Mouse (Mus musculus) myocyte (in vitro differentiated cells): ENCODE measurements around the gene Cactin. TPM values are rescaled to one million over a fixed set of nuclear protein-coding genes. Genes with fewer than 3 reads are reported as not detected.

ENCODE experiments used
- H3K27me3 ChIP-seq: one replicate; pipeline ENCODE4 v1.6.1; 2011; ENCODE audit not compliant: control insufficient read depth, insufficient read depth, insufficient read length
- H3K36me3 ChIP-seq: one replicate; pipeline ENCODE4 v1.6.1; 2011; ENCODE audit not compliant: control insufficient read depth, insufficient read depth
- H3K4me2 ChIP-seq: one replicate; pipeline ENCODE4 v1.6.1; 2011; ENCODE audit warnings: low read depth, control low read depth
- H3K4me3 ChIP-seq: one replicate; pipeline ENCODE4 v1.5.1; 2011; ENCODE audit warnings: mild to moderate bottlenecking, control low read depth, moderate library complexity
- H3K79me2 ChIP-seq: one replicate; pipeline ENCODE4 v1.6.1; 2011; ENCODE audit not compliant: control insufficient read depth, insufficient read depth
- H3ac ChIP-seq: one replicate; pipeline ENCODE4 v1.6.1; 2011; ENCODE audit not compliant: control insufficient read depth, insufficient read length
- CEBPB ChIP-seq: IDR thresholded peaks from 2 replicates; pipeline ENCODE4 v1.6.1; 2011; ENCODE audit warnings: mild to moderate bottlenecking, moderate library complexity; ENCODE audit not compliant: poor library complexity, insufficient read depth, severe bottlenecking
- E2F4 ChIP-seq: IDR thresholded peaks from one replicate; pipeline ENCODE4 v1.6.1; 2011; ENCODE audit warnings: mild to moderate bottlenecking, control low read depth, moderate library complexity; ENCODE audit not compliant: insufficient read depth
- MAX ChIP-seq: IDR thresholded peaks from one replicate; pipeline ENCODE4 v1.6.1; 2011; ENCODE audit warnings: low read depth, mild to moderate bottlenecking, control low read depth
- MYOD1 ChIP-seq, 3 experiments: IDR thresholded peaks; one replicate each; pipeline ENCODE4 v1.6.1; 2011; ENCODE audit warnings: control low read depth in 2 of 3, low read depth in 2 of 3, mild to moderate bottlenecking in 2 of 3, moderate library complexity in 1 of 3; ENCODE audit not compliant: insufficient read length in 2 of 3, control insufficient read depth in 1 of 3
- MYOG ChIP-seq, 3 experiments: IDR thresholded peaks; one replicate each; pipeline ENCODE4 v1.6.1; 2011; ENCODE audit warnings: control low read depth in 2 of 3, low read depth in 2 of 3, mild to moderate bottlenecking in 2 of 3; ENCODE audit not compliant: insufficient read length in 2 of 3, control insufficient read depth in 1 of 3, insufficient read depth in 1 of 3
- POLR2A ChIP-seq: IDR thresholded peaks from one replicate; pipeline ENCODE4 v1.6.1; 2011; ENCODE audit warnings: low read depth, mild to moderate bottlenecking, control low read depth, moderate library complexity; ENCODE audit not compliant: insufficient read length
- POLR2AphosphoS2 ChIP-seq: IDR thresholded peaks from one replicate; pipeline ENCODE4 v1.6.1; 2011; ENCODE audit warnings: low read depth, control low read depth; ENCODE audit not compliant: insufficient read length
- REST ChIP-seq: IDR thresholded peaks from one replicate; pipeline ENCODE4 v1.6.1; 2011; ENCODE audit warnings: mild to moderate bottlenecking, control low read depth, moderate library complexity; ENCODE audit not compliant: insufficient read depth, insufficient read length
- SRF ChIP-seq: IDR thresholded peaks from one replicate; pipeline ENCODE4 v1.6.1; 2011; ENCODE audit warnings: low read depth; ENCODE audit not compliant: control insufficient read depth, insufficient read length
- TCF12 ChIP-seq: IDR thresholded peaks from one replicate; pipeline ENCODE4 v1.6.1; 2011; ENCODE audit warnings: mild to moderate bottlenecking, control low read depth; ENCODE audit not compliant: poor library complexity, insufficient read depth, severe bottlenecking
- TCF3 ChIP-seq: IDR thresholded peaks from one replicate; pipeline ENCODE4 v1.6.1; 2011; ENCODE audit warnings: low read depth, control low read depth; ENCODE audit not compliant: insufficient read length
- USF1 ChIP-seq: IDR thresholded peaks from one replicate; pipeline ENCODE4 v1.6.1; 2011; ENCODE audit warnings: low read depth, mild to moderate bottlenecking, control low read depth, moderate library complexity
- polyA plus RNA-seq: library from polyadenylated mRNA; unstranded; fragments of >200 nt; fragmentation: generic; extraction: Trizol; gene quantifications from one replicate; pipeline ENCODE4 v1.2.1, GENCODE M21; 2012; ENCODE audit warnings: missing spikeins

The Cactin gene
- polyA plus RNA-seq, 1 experiment, result 31.3 TPM

DNA sequence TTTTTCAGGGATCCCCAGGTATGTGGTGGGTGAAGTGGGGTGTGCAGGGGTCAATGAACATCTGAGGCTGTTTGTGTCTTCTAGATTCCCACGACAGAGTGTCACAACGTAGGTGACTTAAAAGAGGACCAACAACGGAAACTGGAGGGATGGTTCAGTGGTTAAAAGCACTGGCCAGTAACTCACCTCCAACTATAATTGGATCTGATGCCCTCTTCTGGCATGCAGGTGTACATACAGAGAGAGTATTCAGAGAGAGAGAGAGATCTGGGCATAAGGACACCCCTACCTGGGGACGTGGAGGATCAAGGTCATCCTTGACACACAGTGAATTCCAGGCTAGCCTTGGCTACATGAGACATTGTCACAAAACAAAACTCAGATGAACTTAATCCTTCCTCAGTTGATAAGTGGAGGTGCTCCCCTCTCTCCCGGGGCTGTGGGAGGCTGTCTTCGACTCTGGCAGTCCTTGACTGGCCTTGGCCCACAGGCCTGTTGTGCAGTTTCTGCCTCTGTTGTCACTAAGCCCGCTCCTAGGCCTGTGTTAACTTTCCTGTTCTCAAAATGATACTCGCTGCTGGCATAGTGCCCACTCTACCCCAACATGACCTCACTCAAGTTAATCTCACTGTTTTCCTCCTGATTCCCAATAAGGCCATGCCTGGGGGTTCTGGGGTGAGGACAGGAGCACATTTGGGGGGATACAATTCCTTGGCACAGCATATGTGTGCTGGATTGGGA lies 23.7 kb downstream of the Cactin start:
- Histone ChIP-seq H3K79me2 (no peaks in the 10 kb centered on the region), H3K4me2 (no peak overlapping the region), H3ac (no peak overlapping the region), H3K36me3 (peaks cover 9% of the 10 kb centered on the region), H3K4me3 (no peak overlapping the region), H3K27me3 (peaks cover 12% of the 10 kb centered on the region)
- no peak for TF ChIP-seq MAX
- no peak for TF ChIP-seq POLR2AphosphoS2
- no peak for TF ChIP-seq E2F4
- TF ChIP-seq MYOD1 (IDR thresholded peaks at IDR 0.05; ENCODE audit: control insufficient read depth in 1 of 3, insufficient read length in 2 of 3, low read depth in 2 of 3), result no peak
- no peak for TF ChIP-seq REST
- no peak for TF ChIP-seq CEBPB
- TF ChIP-seq TCF12, result no peak
- TF ChIP-seq SRF, result no peak
- TF ChIP-seq POLR2A, result no peak
- TF ChIP-seq USF1, result no peak
- TF ChIP-seq TCF3, result no peak
- no peak for TF ChIP-seq MYOG (IDR thresholded peaks at IDR 0.05; ENCODE audit: control insufficient read depth in 1 of 3, insufficient read depth in 1 of 3, insufficient read length in 2 of 3, low read depth in 2 of 3)

DNA sequence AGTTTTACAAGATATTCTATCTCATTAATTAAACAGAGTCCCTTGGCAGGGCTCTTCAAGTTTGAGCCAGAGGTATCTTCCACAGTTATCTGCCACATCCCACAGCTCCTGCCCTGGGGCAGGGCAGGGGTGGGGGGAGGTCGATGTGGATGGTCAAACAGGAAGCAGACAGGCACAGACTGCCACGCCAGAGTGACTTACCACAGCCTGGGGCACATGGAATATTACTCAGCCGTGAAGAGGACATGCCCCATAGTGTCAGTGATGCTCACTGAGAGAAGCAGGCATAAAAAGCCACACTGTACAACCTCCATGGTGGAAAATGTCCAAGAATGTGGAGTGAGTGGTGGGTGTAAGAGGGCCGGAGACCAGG lies 24.2 kb downstream of the Cactin start:
- Histone ChIP-seq H3K27me3 (peaks cover 12% of the 10 kb centered on the region), H3K4me3 (no peak overlapping the region), H3ac (no peak overlapping the region), H3K4me2 (no peak overlapping the region), H3K36me3 (peaks cover 9% of the 10 kb centered on the region), H3K79me2 (no peaks in the 10 kb centered on the region)
- TF ChIP-seq POLR2A (no peak), POLR2AphosphoS2 (peak; percentile 44)

DNA sequence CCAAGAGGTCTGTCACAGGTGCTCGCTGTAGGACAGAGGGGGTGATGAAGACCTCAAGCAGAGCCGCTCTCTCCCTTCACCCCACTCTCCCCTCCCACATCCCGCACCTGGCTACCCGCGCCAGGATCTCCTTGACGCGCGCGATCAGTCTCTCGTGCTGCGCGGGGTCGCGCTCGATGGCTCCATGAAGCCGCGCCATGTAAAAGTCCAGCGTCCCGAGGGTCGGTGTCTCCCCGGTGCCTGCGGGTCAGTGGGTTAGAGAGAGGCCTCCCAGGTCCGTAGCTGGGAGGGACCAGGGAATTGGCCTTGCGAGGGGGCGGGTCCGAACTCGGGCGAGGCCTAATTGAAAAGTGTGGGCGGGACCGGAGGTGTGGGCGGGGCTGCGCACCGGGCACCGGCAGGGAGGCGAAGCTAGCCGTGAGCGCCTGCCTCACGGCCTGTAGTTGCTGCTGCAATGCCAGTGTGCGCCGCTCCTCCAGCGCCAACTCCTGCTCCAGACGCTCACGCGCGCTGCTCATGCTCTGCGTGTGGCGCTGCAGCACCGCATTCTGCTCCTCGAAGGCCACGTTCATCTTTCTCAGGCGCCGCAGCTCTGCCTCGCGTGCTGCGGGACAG lies 25.7 kb downstream of the Cactin start:
- H3K4me2 ChIP-seq, result no peak overlapping the region
- H3K27me3 ChIP-seq, result peaks cover 12% of the 10 kb centered on the region
- TF ChIP-seq POLR2A, result no peak
- TF ChIP-seq POLR2AphosphoS2, result peak; percentile 41
- no peak overlapping the region for H3ac ChIP-seq
- H3K36me3 ChIP-seq, result peaks cover 9% of the 10 kb centered on the region
- no peak overlapping the region for H3K4me3 ChIP-seq
- H3K79me2 ChIP-seq, result no peaks in the 10 kb centered on the region

DNA sequence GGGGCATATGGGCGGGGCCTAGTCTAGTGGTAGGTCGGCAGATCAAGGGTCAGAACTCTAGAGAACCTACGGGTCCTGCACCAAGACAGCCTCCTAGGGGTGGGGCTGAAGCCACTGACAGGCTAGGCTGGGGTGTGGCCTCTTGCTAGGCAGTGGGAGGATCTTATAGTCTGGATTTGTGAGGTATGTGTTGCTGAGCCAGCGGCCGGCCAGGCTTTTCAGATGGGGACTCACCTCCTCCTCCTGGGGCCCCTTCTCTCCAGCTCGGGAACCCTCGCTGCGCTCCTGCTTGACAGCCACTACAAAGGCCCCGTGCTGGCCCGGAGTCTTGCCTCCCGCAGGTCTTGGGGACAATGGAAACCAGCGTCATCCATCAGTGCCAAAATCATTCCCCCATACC lies 28.2 kb downstream of the Cactin start:
- H3K79me2 ChIP-seq, result no peaks in the 10 kb centered on the region
- no peak for TF ChIP-seq TCF12
- TF ChIP-seq REST, result no peak
- TF ChIP-seq MYOG (IDR thresholded peaks at IDR 0.05; ENCODE audit: control insufficient read depth in 1 of 3, insufficient read depth in 1 of 3, insufficient read length in 2 of 3, low read depth in 2 of 3), result no peak
- no peak for TF ChIP-seq CEBPB
- TF ChIP-seq POLR2A, result no peak
- no peak for TF ChIP-seq POLR2AphosphoS2
- TF ChIP-seq MYOD1 (IDR thresholded peaks at IDR 0.05; ENCODE audit: control insufficient read depth in 1 of 3, insufficient read length in 2 of 3, low read depth in 2 of 3), result no peak
- no peak for TF ChIP-seq TCF3
- TF ChIP-seq SRF, result no peak
- TF ChIP-seq E2F4, result no peak
- no peak for TF ChIP-seq USF1
- TF ChIP-seq MAX, result no peak
- H3K4me3 ChIP-seq, result peak overlapping the region; percentile 69
- H3ac ChIP-seq, result peak overlapping the region; percentile 29
- H3K36me3 ChIP-seq, result peaks cover 9% of the 10 kb centered on the region
- H3K27me3 ChIP-seq, result no peaks in the 10 kb centered on the region
- peak overlapping the region; percentile 100 for H3K4me2 ChIP-seq

DNA sequence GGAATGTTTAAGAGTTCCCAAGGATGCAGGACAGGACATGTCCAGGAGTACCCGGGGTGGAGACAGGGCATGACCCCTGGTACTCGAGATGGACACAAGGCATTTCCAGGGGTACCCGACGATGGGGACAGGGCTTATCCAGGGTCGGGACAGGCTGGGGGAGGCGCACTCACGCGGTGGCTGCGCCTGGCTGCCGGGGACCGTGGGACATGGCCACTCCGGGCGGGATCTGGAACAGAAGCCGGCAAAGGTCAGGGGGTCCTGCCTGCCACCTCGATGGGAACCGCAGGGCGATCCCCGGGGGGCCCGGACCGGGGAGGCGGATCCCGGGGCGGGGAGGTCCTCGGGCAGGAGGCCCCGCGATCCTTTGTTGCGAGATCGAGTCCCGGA lies 29.1 kb downstream of the Cactin start:
- H3ac ChIP-seq, result peak overlapping the region; percentile 29
- peak; percentile 4 for TF ChIP-seq SRF
- peak; percentile 44 for TF ChIP-seq POLR2A
- no peak for TF ChIP-seq TCF12
- peak overlapping the region; percentile 100 for H3K4me2 ChIP-seq
- H3K36me3 ChIP-seq, result peaks cover 9% of the 10 kb centered on the region
- H3K79me2 ChIP-seq, result no peaks in the 10 kb centered on the region
- peak overlapping the region; percentile 69 for H3K4me3 ChIP-seq
- no peaks in the 10 kb centered on the region for H3K27me3 ChIP-seq
